Mouse (Mus musculus): Measurements from ENCODE around the gene Fahd1. TPM values are rescaled to one million over a fixed set of nuclear protein-coding genes. Genes with fewer than 3 reads are reported as not detected.
A peak's percentile ranks its signal among the peaks of the same experiment; 100 is the strongest.

Fahd1 gene
- total RNA-seq, 2 experiments from 2014 or later: 17.6 to 21.5 TPM

DNA sequence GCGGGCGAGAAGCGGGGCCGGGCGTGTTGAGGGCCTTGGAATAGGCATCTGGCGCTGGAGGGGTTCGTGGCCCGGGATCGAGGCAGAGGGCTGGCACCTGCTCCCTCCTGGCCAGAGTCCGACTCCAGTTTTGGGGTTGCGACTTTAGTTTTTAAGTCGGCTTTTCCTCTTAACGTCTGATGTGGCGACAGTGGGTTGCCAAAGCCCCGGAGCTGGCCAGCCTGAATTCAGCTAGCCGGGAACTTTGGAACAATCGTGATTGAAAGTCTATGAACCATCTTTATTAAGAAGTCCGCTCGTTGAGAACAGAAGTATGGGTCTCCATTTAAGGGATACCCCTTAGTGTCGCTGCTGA, 586 bp upstream of the Fahd1 start:
- no peak for DNase-seq (ENCODE audit: low spot score in 2 of 2)

- no peak for DNase-seq (ENCODE audit: low spot score in 2 of 2)
These were observed 465 bp downstream of the Fahd1 start for GRCm38 (mm10) chr17:24849733-24850064.

- no peak for DNase-seq (ENCODE audit: low spot score in 2 of 2)
These were observed 1.5 kb downstream of the Fahd1 start for GRCm38 (mm10) chr17:24848600-24849031.

DNA sequence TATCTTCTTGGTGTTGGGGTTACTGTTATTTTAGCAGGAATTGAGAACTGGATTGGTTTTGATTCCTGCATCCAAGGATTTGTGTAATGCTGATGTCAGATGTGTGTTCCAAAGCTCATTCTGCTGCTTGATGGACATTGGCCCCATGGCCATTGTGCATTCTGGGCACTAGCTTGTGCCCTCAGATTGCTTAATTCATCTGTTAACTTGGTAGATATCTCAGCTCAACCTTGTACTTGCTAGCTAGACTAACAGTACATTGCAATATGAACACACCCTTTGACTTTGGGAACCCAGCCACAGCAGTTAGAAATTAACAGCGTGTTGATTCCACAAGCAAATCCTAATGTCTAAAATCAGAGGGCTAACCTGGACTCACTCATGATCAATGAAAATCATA, 2.8 kb downstream of the Fahd1 start:
- no peak for DNase-seq (ENCODE audit: low spot score in 2 of 2)

DNA sequence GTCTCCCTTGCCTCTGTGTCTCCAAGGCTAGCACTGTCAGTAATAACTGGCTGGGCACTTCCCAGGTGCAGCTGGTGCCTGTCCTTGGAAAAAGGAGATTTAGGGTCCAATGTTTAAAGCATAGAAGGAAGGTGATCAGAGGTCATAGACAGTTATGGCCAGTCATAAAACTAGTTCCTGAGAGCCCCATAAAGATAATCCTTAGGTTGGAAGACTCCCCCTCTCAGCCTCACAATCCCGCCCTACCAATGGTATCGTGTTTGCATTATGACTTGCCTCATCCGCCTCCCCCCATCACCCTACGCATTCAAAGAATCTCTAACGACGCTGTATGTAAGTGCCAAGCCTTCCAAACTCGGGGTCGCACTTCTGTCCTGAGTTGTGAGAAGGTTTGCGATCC, 5.6 kb downstream of the Fahd1 start:
- DNase-seq (ENCODE audit: low spot score in 2 of 2): no peak

GRCm38 (mm10) chr17:24842631-24843030, 7.5 kb downstream of the Fahd1 start:
- DNase-seq (ENCODE audit: low spot score in 2 of 2): no peak

DNA sequence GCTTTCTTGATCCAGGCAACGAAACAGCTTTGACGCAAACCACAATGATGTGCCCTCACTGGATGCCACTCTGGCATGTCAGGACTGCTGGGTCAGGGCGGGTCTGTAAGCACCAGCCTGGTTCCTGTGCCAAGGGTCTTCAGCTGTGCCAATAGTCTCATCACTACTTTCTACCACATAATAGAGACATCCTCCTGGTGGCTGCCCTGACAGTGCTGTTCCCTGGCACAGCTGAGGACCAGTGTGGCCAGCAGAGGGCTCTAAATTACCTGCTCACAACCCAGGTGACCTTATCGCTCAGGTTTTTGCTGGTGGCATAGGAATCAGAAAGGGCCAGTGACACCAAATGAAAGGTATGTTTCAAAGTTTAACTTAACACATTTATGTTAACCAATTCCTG, 9.0 kb downstream of the Fahd1 start:
- DNase-seq (ENCODE audit: low spot score in 2 of 2): no peak

DNA sequence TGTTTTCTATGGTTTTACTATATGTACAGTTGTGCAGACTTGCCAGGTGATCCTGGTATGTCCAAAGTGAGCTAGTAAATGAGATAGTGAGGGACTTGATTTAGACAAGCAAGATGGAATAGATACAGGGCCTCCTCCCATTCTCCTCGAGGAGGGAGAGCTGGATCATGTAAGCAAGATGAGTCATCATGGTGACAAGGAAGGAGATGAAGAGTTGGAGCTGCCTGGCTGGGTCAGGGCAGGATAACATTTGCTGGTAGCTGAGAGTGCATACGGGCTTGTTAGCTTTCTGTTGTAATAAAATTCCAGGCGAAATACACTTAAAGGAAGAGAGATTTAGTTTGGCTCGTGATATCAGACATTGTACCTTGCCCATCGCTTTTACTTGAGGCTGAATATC, 9.8 kb downstream of the Fahd1 start:
- DNase-seq (ENCODE audit: low spot score in 2 of 2): no peak

- DNase-seq (ENCODE audit: low spot score in 2 of 2): no peak
These were observed 10.3 kb downstream of the Fahd1 start, which contains the start of gene Hagh for GRCm38 (mm10) chr17:24839842-24840241. Gene Hagh (plus strand): TSS chr17:24840143.

DNA sequence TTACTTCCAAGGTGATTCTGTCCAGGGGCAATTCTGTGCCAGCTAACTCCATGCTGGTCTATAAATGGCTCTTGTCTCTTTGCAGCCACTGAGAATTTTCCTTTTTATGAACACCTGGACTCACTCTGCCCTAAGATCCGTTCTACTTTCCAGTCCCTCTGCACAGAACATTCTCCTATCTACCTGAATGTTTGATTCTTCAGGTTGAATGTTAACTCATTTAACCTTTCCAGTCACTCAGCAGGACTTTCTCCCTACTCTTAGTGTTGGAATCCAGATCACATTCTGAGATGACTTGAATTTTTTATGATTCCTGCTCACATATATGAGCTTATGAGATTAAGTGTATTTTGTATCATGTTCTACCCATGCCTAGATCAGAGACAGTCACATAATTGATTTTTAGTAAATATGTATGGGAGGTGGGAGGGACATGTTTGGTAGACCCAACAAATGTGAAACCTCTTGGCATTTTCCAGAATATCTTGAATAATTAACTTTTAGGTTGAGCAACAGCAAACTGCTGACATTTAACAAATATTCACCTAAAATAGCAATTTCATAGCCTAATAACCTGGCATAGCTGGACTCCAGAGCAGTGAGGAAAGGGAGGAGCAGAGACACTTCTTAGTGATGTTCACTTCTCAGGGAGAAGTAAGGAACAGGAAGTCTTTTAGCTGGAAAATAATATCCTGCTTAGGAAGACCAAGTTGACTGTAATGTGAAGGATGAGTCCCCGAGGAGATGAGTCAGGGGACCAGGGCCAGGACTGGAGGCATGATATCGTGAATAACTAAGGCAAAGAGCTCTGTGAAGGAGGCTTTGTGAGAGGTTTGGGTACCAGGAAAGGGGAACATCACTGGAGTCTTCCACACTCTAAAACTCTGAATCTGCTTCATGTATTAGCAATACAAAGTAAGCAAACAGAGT, 28.5 kb downstream of the Fahd1 start:
- DNase-seq (ENCODE audit: low spot score in 2 of 2): no peak

DNA sequence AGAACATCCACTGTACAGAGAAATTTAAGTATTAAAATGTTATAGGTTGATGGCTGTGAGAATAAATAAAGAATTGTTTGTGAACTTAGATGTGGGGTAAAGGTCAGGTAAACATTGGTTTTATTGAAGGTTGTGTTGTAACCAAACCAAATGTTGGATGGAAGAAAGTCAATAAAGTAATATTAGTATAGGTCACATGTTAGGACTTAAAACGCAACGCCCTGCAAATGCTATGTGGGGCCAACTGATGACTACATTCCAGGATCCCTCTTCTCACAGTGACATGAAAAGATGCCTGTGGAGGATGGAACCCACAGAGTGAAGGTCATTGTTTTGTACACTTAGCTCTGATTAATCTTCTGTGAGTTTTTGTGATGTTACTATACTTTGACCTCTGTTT, 30.7 kb downstream of the Fahd1 start:
- no peak for DNase-seq (ENCODE audit: low spot score in 2 of 2)

GRCm38 (mm10) chr17:24818172-24818571, 32.0 kb downstream of the Fahd1 start:
- no peak for DNase-seq (ENCODE audit: low spot score in 2 of 2)

DNA sequence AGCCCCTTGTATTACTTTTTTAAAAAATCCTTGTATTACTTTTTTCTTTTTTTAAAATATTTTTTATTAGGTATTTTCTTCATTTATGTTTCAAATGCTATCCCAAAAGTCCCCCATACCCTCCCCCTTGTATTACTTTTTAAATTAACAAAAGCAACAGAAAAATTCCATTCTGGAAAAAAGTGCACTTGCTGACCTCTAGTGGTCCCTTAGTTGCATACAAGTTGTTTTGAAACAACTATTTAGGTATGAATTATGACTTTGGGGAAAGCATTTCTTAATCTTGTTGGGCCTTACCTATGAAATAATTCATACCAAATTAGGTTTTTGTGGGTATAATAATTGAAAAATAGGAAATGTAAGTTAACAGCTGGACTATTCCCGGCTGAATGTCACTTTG, 32.7 kb downstream of the Fahd1 start:
- DNase-seq (ENCODE audit: low spot score in 2 of 2): no peak

DNA sequence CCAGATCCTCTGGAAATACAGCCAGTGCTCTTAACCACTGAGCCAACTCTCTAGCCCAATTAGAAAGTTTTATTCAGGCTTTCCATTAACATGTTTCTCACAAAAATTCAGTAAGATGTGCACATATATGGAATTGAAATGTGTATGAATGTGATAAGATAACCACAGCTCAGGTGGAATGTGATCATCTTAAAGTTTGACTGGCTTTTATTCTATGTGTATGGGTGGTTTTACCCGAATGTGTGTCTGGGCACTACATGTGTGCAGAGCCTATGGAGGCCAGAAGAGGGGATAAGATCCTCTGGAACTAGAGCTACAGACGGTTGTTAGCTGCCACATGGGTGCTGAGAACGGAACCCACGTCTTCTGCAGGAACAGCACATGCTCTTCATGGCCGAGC, 34.9 kb downstream of the Fahd1 start:
- no peak for DNase-seq (ENCODE audit: low spot score in 2 of 2)

- no peak for DNase-seq (ENCODE audit: low spot score in 2 of 2)
These were observed 37.9 kb downstream of the Fahd1 start for GRCm38 (mm10) chr17:24812215-24812614.

DNA sequence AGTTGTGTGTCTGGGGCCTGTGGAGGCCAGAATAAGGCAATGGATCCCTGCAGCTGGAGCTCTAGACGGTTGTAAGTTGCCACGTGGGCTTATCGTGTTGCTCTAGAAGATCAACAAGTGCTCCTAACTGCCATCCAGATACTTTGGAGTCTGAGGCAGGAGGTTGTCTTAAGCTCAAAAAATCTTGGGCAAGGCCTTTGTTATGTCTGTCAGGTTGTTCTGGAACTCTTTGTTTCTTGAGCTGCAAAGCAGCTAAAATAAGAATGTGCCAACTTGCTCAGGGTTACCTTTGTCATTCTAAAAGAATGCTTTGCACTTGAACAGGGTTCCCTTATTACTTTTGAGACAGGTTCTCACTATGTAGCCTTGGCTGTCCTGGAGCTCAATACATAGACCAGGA, 39.0 kb downstream of the Fahd1 start:
- DNase-seq (ENCODE audit: low spot score in 2 of 2): no peak

DNA sequence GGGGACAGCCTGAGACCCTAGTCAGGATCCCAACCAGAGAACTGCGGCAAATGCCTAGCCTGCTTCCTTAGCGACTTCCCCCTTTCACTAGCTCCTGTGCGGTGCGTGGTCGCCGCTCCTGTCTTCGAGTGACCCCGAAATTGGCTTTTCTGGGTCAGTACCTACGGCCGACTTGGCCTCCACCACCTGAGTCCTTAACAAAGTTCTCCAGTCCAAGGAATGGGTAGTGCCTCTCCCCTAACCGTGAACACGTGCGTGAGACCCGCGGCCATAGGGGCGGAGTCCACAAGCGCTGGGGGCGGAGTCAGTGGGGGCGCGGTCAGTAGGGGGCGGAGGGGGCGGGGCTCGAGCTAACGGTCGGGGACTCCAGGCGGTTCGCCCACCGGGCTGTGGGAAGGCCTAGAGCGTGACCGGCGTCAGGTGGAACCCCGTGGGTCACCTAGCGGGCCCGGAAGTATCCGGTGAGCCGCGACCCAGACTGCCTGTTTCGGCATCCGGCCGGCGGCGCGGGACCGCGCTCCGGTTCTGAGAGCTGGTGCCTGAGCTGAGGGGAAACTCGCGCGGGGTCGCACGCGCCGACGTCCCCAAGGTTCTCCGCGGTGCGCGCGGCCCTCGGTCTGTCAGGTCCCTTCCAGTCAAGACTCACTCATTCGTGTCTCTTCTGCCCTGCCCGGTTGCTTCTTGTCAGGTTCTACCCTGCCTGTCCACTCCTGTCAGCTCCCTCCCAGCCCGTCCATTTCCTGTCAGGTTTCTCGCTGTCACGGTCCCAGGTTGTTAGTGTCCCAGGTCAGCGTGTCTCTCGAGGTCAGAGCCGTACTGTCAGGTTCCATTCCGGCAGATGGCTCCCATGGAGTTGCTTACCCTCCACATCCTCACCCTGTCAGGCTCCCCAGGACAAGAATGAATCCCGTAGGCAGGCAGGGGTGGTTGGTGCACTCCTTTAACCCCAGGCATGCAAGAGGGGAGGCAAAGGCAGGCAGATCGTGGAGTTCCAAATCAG, 45.9 kb downstream of the Fahd1 start, which contains the start of gene Meiob:
Meiob (plus strand) TSS at position 338 of the 1,000 bp plus-strand sequence.
- peak; percentile 5 to 19 for DNase-seq (ENCODE audit: low spot score in 2 of 2)

DNA sequence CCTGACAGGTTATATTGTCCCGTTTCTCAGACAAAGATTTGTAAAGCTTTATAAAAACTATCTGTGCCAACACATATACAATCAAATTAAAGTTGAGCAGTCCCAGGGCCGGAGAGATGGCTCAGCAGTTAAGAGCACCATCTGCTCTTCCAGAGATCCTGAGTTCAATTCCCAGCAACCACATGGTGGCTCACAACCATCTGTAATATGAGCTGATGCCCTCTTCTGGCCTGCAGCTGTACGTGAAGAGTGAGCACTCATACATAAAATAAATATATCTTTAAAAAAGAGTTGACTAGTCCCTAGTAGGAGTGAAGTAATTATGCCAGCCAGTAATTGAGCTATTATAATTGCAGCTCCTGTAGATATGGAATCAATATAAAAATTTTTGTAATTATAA, 49.6 kb downstream of the Fahd1 start:
- DNase-seq (ENCODE audit: low spot score in 2 of 2): no peak

DNA sequence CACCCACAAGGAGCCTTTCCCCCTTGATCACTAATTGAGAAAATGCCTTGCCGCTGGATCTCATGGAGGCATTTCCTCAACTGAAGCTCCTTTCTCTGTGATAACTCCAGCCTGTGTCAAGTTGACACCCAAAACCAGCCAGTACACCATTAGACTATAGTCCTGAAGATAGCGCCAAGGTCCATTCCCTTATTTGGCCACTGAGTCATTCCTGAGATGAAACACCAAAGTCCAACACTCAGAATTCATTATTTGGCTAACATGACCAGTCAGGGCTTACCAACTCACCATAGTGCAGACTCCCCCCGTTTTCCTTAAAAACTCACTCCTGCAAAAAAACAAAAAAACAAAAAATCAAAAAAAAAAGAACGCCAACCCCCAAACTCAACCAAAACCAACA, 50.7 kb downstream of the Fahd1 start:
- no peak for DNase-seq (ENCODE audit: low spot score in 2 of 2)
